Mouse (Mus musculus): ENCODE data around the gene Nrl. TPM values are rescaled to one million over a fixed set of nuclear protein-coding genes. Genes with fewer than 3 reads are reported as not detected.

Gene Nrl
- not detected in 2 replicates for polyA plus RNA-seq (2014; fragmentation: Nextera tagmentation; extraction: Ambion mirVana)

DNA sequence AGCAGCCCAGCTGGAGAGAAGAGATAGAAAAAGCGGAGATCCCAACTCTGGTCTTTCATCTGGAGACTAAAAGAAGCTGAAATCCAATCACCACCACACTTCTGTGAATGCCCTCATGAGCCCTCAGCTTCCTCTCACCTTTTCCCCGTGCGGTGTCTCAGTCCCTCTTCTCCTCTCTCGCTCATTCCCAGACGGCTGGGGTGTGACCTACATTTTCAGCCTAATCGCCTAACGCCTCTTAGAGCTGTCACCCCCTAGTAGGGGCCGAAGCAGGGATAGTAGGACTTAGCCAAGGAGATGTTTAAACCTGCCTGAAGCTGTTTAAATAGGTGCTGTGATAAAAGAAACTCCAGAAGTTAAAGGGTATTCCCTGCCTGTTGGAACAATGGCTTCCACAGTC, at the start of gene Nrl:
Gene Nrl, minus strand, starts transcription at position 197 of the 400 bp plus-strand sequence.
- H3K9me3 ChIP-seq (replicated peaks; ENCODE audit: control insufficient read depth, low read length): no peaks in the 10 kb centered on the region
- no peak within 1 kb of the TSS for H3K4me3 ChIP-seq (ENCODE audit: low read depth, low read length)
- H3K4me2 ChIP-seq (ENCODE audit: low read length): no peak within 1 kb of the TSS
- WGBS: 46% methylated on average over 8 of the region's 8 CpGs
- no peak within 1 kb of the TSS for H3K27ac ChIP-seq (ENCODE audit: low read depth, low read length)
- no peaks in the 10 kb centered on the region for H3K27me3 ChIP-seq (replicated peaks; ENCODE audit: control insufficient read depth, insufficient read depth, low read length)
- peaks cover 4% of the 10 kb centered on the region; the same call in 1 of the 2 replicates for H3K4me1 ChIP-seq (ENCODE audit: control insufficient read depth, insufficient read depth, low read length)
- H3K9ac ChIP-seq (ENCODE audit: low read length): no peak within 1 kb of the TSS
- H3K36me3 ChIP-seq (ENCODE audit: control insufficient read depth, insufficient read depth, low read length): no peaks in the 10 kb centered on the region
- ATAC-seq (no peak), DNase-seq (ENCODE audit: low spot score) (no peak)

DNA sequence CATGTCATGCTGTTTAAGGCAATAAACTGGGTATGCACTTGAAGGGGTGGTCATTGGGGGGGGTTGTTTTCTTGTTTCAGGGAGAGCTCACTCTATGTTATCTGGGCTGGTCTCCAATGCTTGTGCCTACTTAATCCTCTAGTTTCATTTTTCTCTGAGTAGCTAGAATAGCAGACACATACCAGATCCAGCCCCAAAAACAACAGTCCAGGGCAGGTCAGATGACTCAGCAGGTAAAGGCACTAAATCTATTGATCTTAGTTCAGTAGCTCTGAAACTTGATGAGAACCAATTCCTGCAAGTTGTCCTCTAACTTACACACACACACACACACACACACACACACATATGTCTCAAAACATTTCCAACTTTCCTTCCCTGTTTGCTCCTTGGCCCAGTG, 47.0 kb upstream of the Nrl start:
- H3K4me1 ChIP-seq (ENCODE audit: control insufficient read depth, insufficient read depth, low read length): no peaks in the 10 kb centered on the region
- DNase-seq (ENCODE audit: low spot score) (no peak), ATAC-seq (no peak)

DNA sequence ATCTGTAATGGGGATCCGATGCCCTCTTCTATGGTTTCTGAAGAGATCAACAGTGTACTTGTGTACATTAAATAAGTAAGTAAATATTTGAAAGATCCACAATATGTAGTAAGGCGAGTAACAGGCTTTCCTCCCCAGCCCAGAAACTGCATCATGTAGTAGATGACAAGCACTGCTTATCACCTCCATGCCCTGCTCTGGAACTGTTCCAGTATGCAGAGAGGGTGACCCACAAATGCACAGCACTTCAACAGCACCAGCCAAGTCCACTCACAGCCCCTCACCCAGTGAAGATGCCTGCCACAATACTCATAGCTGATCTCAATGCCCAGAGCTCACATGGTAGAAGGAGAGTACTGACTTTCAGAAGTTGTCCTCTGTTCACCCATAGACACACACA, 45.8 kb upstream of the Nrl start:
- Histone ChIP-seq H3K36me3 (ENCODE audit: control insufficient read depth, insufficient read depth, low read length) (peaks cover 50% of the 10 kb centered on the region), H3K9ac (ENCODE audit: low read length) (no peak overlapping the region), H3K4me3 (ENCODE audit: low read depth, low read length) (no peak overlapping the region), H3K4me1 (ENCODE audit: control insufficient read depth, insufficient read depth, low read length) (no peaks in the 10 kb centered on the region), H3K27ac (ENCODE audit: low read depth, low read length) (no peak overlapping the region), H3K9me3 (replicated peaks; ENCODE audit: control insufficient read depth, low read length) (no peaks in the 10 kb centered on the region), H3K27me3 (replicated peaks; ENCODE audit: control insufficient read depth, insufficient read depth, low read length) (no peaks in the 10 kb centered on the region), H3K4me2 (ENCODE audit: low read length) (no peak overlapping the region)
- WGBS: 86% methylated on average over 2 of the region's 2 CpGs
- DNase-seq (ENCODE audit: low spot score): no peak
- ATAC-seq: no peak

More for the DNA sequence above, 47.0 kb upstream of the Nrl start:
- no peak overlapping the region for H3K27ac ChIP-seq (ENCODE audit: low read depth, low read length)
- H3K9me3 ChIP-seq (replicated peaks; ENCODE audit: control insufficient read depth, low read length): no peaks in the 10 kb centered on the region
- no peak overlapping the region for H3K4me2 ChIP-seq (ENCODE audit: low read length)
- H3K27me3 ChIP-seq (replicated peaks; ENCODE audit: control insufficient read depth, insufficient read depth, low read length): no peaks in the 10 kb centered on the region
- no peak overlapping the region for H3K9ac ChIP-seq (ENCODE audit: low read length)
- no peak overlapping the region for H3K4me3 ChIP-seq (ENCODE audit: low read depth, low read length)
- peaks cover 38% of the 10 kb centered on the region for H3K36me3 ChIP-seq (ENCODE audit: control insufficient read depth, insufficient read depth, low read length)

DNA sequence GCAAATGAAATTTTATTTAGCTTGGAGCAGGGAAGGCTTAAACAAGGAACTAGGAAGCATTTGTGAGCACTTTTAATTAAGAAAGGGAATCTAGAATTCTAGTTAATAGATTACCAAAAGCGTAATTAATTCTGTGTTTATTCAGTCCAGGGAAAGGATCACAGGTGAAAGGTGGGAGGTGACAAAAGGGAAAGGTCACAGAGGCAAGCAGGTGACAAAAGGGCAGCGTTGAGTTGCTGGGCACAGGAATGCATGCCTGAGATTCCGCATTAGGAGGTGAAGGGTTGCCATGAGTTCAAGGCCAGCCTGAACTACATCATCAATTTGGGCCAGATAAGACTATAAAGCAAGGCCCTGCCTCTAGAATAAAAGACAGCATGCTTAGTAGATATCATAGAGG, 42.7 kb upstream of the Nrl start:
- Histone ChIP-seq H3K9me3 (replicated peaks; ENCODE audit: control insufficient read depth, low read length) (no peaks in the 10 kb centered on the region), H3K4me2 (ENCODE audit: low read length) (no peak overlapping the region), H3K9ac (ENCODE audit: low read length) (no peak overlapping the region), H3K4me1 (ENCODE audit: control insufficient read depth, insufficient read depth, low read length) (no peaks in the 10 kb centered on the region), H3K4me3 (ENCODE audit: low read depth, low read length) (no peak overlapping the region), H3K27me3 (replicated peaks; ENCODE audit: control insufficient read depth, insufficient read depth, low read length) (no peaks in the 10 kb centered on the region), H3K27ac (ENCODE audit: low read depth, low read length) (no peak overlapping the region), H3K36me3 (ENCODE audit: control insufficient read depth, insufficient read depth, low read length) (peaks cover 72% of the 10 kb centered on the region)
- ATAC-seq: no peak
- DNase-seq (ENCODE audit: low spot score): no peak
- 95% methylated on average over 3 of the region's 3 CpGs for WGBS

DNA sequence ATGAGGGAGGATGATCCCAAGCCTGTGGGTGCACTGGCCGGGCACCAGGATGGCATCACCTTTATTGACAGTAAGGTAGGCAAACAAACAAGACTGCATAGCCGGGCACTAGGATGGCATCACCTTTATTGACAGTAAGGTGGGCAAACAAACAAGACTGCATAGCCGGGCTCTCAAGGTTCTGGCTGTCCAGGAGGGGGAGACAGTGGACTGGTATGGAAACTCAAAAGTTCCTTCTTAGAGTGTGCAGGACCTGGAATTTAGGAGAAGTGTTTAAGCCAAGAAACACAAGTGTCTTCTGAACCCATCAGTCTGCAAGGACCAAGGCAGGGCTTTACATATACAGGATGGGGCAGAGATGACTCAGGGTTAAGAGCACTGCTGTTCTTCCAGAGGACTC, 41.0 kb upstream of the Nrl start:
- no peaks in the 10 kb centered on the region for H3K27me3 ChIP-seq (replicated peaks; ENCODE audit: control insufficient read depth, insufficient read depth, low read length)
- H3K27ac ChIP-seq (ENCODE audit: low read depth, low read length): no peak overlapping the region
- H3K4me3 ChIP-seq (ENCODE audit: low read depth, low read length): no peak overlapping the region
- no peak for DNase-seq (ENCODE audit: low spot score)
- H3K9me3 ChIP-seq (replicated peaks; ENCODE audit: control insufficient read depth, low read length): no peaks in the 10 kb centered on the region
- H3K36me3 ChIP-seq (ENCODE audit: control insufficient read depth, insufficient read depth, low read length): peaks cover 71% of the 10 kb centered on the region
- WGBS: 85% methylated on average over 3 of the region's 3 CpGs
- no peak for ATAC-seq
- H3K4me2 ChIP-seq (ENCODE audit: low read length): no peak overlapping the region
- H3K4me1 ChIP-seq (ENCODE audit: control insufficient read depth, insufficient read depth, low read length): peaks cover 6% of the 10 kb centered on the region; the same call in 1 of the 2 replicates
- no peak overlapping the region for H3K9ac ChIP-seq (ENCODE audit: low read length)

DNA sequence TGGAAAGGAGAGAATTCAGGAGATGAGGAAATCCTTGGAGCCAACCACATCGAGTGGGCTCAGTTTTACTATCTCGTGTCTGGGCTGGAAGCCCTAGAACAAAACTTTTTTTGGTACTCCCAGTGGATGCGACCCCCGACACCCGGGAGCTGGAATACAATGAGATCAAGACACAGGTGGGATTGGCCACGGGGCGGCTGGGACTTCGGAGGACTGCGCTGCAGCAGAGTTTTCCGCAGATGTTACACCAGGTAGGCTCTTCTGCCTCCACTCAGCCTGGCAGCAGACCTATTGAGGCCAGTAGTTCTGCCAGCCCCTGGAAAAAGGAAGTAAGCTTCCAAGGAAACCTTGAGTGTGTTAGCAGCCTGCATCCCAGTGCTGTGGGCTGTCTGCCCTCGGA, 38.5 kb upstream of the Nrl start:
- no peak overlapping the region for H3K4me2 ChIP-seq (ENCODE audit: low read length)
- peaks cover 6% of the 10 kb centered on the region; the same call in 1 of the 2 replicates for H3K4me1 ChIP-seq (ENCODE audit: control insufficient read depth, insufficient read depth, low read length)
- no peak overlapping the region for H3K27ac ChIP-seq (ENCODE audit: low read depth, low read length)
- ATAC-seq: no peak
- no peaks in the 10 kb centered on the region for H3K27me3 ChIP-seq (replicated peaks; ENCODE audit: control insufficient read depth, insufficient read depth, low read length)
- H3K4me3 ChIP-seq (ENCODE audit: low read depth, low read length): no peak overlapping the region
- DNase-seq (ENCODE audit: low spot score): no peak
- H3K9me3 ChIP-seq (replicated peaks; ENCODE audit: control insufficient read depth, low read length): no peaks in the 10 kb centered on the region
- H3K36me3 ChIP-seq (ENCODE audit: control insufficient read depth, insufficient read depth, low read length): peaks cover 49% of the 10 kb centered on the region
- 92% methylated on average over 11 of the region's 11 CpGs for WGBS
- no peak overlapping the region for H3K9ac ChIP-seq (ENCODE audit: low read length)

DNA sequence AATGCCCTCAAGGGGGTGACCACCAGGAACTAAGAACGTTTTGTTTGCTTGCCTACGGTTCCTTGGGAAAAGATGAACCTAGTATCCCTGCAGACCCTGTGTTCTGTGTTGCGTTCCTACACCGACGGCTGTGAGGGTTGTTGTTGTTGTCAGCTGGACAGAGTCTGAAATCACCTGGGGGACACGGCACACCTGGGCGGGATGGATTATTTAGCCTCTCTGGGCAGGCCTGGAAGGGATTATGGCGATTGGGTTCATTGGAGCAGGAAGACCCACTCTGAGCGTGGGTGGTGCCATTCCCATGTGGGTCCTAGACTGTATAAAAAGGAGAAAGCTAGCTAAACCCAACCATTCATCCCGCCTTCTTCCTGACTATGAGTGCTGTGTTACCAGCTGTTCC, 37.1 kb upstream of the Nrl start:
- no peaks in the 10 kb centered on the region for H3K27me3 ChIP-seq (replicated peaks; ENCODE audit: control insufficient read depth, insufficient read depth, low read length)
- no peak overlapping the region for H3K4me3 ChIP-seq (ENCODE audit: low read depth, low read length)
- no peak for ATAC-seq
- H3K9me3 ChIP-seq (replicated peaks; ENCODE audit: control insufficient read depth, low read length): no peaks in the 10 kb centered on the region
- no peak overlapping the region for H3K27ac ChIP-seq (ENCODE audit: low read depth, low read length)
- no peak for DNase-seq (ENCODE audit: low spot score)
- H3K36me3 ChIP-seq (ENCODE audit: control insufficient read depth, insufficient read depth, low read length): peaks cover 36% of the 10 kb centered on the region
- peaks cover 6% of the 10 kb centered on the region; the same call in 1 of the 2 replicates for H3K4me1 ChIP-seq (ENCODE audit: control insufficient read depth, insufficient read depth, low read length)
- no peak overlapping the region for H3K9ac ChIP-seq (ENCODE audit: low read length)
- WGBS: 88% methylated on average over 10 of the region's 10 CpGs
- no peak overlapping the region for H3K4me2 ChIP-seq (ENCODE audit: low read length)

DNA sequence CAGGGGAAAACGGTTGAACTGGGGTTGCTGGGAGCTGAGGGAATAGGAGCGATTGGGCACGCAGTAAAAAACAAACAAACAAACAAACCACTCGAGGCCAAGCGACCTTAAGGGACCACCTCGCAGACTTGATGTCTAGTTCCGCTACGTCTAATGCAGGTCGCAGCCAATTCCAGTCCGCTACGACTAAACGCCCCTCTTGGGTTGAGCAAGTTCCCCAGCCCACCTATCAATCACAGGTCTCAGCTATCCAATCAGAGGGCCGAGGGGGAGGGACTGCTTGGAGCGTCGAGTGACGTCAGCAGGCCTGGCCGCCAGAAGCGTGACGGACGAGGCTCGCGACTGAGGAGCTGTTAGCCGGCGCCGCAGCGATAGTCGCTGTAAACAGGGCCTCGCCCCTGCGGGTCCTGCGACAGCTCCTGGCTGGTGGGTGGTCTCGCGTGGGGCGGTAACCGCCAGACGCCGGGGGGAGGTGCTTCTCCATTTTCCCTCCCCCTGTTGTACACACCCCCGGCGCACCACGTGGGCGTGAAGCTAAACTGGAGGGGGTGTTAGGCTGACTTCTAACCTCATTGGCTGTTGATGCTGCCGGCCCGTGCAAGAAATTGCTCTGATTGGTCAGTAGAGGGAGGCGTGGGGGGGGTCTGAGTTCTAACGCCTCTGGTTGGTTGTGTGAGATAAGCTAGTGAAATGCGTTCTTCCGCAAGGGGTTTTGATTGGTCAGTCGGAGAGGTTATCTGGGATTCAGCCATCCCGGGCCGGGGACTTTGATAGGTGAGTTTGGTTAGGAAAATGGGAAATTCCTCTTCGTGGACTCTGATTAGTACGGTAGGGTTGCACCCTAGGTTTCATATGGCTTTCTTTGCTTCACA, 35.7 kb upstream of the Nrl start, which contains the start of gene A730061H03Rik:
Gene A730061H03Rik, minus strand, starts transcription at position 205 of the 872 bp plus-strand sequence.
- H3K4me1 ChIP-seq (ENCODE audit: control insufficient read depth, insufficient read depth, low read length): peaks cover 6% of the 10 kb centered on the region; the same call in 1 of the 2 replicates
- H3K9me3 ChIP-seq (replicated peaks; ENCODE audit: control insufficient read depth, low read length): no peaks in the 10 kb centered on the region
- H3K9ac ChIP-seq (ENCODE audit: low read length): peak within 1 kb of the TSS; percentile 85
- WGBS: under 1% methylated on average over 51 of the region's 51 CpGs
- peak within 1 kb of the TSS; percentile 62 for H3K4me3 ChIP-seq (ENCODE audit: low read depth, low read length)
- H3K36me3 ChIP-seq (ENCODE audit: control insufficient read depth, insufficient read depth, low read length): peaks cover 21% of the 10 kb centered on the region
- H3K27ac ChIP-seq (ENCODE audit: low read depth, low read length): peak within 1 kb of the TSS; percentile 98
- no peaks in the 10 kb centered on the region for H3K27me3 ChIP-seq (replicated peaks; ENCODE audit: control insufficient read depth, insufficient read depth, low read length)
- DNase-seq (ENCODE audit: low spot score) (peak; percentile 99), ATAC-seq (peak; percentile 97)
- peak within 1 kb of the TSS; percentile 84 for H3K4me2 ChIP-seq (ENCODE audit: low read length)

DNA sequence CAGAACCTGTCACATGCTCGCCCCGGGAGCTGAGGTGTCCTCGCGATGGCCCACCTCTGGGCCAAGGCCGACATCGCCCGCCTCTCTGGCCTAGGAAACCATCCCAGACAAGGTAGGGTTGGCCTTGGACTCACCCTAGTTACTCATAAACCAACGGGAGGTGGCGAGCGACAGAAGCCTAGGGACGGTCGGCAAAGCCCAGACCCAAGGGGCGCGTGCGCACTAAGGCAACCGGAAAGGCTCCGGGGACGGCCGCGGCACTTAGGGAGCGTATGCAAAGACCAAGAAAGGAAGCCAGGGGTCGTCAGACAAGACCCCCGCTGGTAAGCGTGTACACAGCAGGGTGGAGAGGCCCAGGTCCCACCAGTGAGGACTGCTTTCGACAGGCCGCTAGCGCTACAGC, 35.0 kb upstream of the Nrl start, which contains the start of gene Dcaf11:
Gene Dcaf11, plus strand, starts transcription at position 208 of the 403 bp plus-strand sequence.
- DNase-seq (ENCODE audit: low spot score) (peak; percentile 96), ATAC-seq (peak; percentile 80)
- peak within 1 kb of the TSS; percentile 62 for H3K4me3 ChIP-seq (ENCODE audit: low read depth, low read length)
- H3K27ac ChIP-seq (ENCODE audit: low read depth, low read length): peak within 1 kb of the TSS; percentile 98
- H3K36me3 ChIP-seq (ENCODE audit: control insufficient read depth, insufficient read depth, low read length): peaks cover 15% of the 10 kb centered on the region
- H3K9me3 ChIP-seq (replicated peaks; ENCODE audit: control insufficient read depth, low read length): no peaks in the 10 kb centered on the region
- H3K27me3 ChIP-seq (replicated peaks; ENCODE audit: control insufficient read depth, insufficient read depth, low read length): no peaks in the 10 kb centered on the region
- peak within 1 kb of the TSS; percentile 84 for H3K4me2 ChIP-seq (ENCODE audit: low read length)
- peak within 1 kb of the TSS; percentile 85 for H3K9ac ChIP-seq (ENCODE audit: low read length)
- under 1% methylated on average over 27 of the region's 27 CpGs for WGBS
- peaks cover 6% of the 10 kb centered on the region; the same call in 1 of the 2 replicates for H3K4me1 ChIP-seq (ENCODE audit: control insufficient read depth, insufficient read depth, low read length)

Data from forebrain, embryonic 14.5 days (tissue).